Mouse (Mus musculus) heart, embryonic 11.5 days (tissue): ENCODE data around the gene Gnaq. TPM values are rescaled to one million over a fixed set of nuclear protein-coding genes. Genes with fewer than 3 reads are reported as not detected.

ENCODE experiments used
- ATAC-seq: fragments of 200-750 bp; cut with Nextera tagmentation; replicated peaks from 2 replicates; pipeline ENCODE4 v1.8.0; 2017; ENCODE audit warnings: moderate library complexity; ENCODE audit not compliant: insufficient number of reproducible peaks, low FRiP score, low TSS enrichment
- H3K27ac ChIP-seq: fragments of 300-500 bp; sonication (generic); 2 replicates; pipeline ENCODE4 v1.5.1; 2014; ENCODE audit warnings: mild to moderate bottlenecking, low read depth, low read length
- H3K27me3 ChIP-seq: fragments of 300-500 bp; sonication (generic); 2 replicates; pipeline ENCODE4 v1.6.1; 2014; ENCODE audit warnings: mild to moderate bottlenecking, low read length, mixed read lengths; ENCODE audit not compliant: control insufficient read depth, insufficient read depth
- H3K36me3 ChIP-seq: fragments of 300-500 bp; sonication (generic); 2 replicates; pipeline ENCODE4 v1.6.1; 2014; ENCODE audit warnings: mild to moderate bottlenecking, low read length, moderate library complexity, mixed read lengths; ENCODE audit not compliant: control insufficient read depth, insufficient read depth
- H3K4me1 ChIP-seq: fragments of 300-500 bp; sonication (generic); 2 replicates; pipeline ENCODE4 v1.6.1; 2014; ENCODE audit warnings: low read length; ENCODE audit not compliant: control insufficient read depth, insufficient read depth
- H3K4me2 ChIP-seq: fragments of 300-500 bp; sonication (generic); 2 replicates; pipeline ENCODE4 v1.6.1; 2014; ENCODE audit warnings: mild to moderate bottlenecking, moderate library complexity
- H3K4me3 ChIP-seq: fragments of 300-500 bp; sonication (generic); 2 replicates; pipeline ENCODE4 v1.5.1; 2014; ENCODE audit warnings: low read depth, low read length
- H3K9ac ChIP-seq: fragments of 300-500 bp; sonication (generic); 2 replicates; pipeline ENCODE4 v1.6.1; 2014; ENCODE audit warnings: mild to moderate bottlenecking, low read depth, low read length, moderate library complexity
- H3K9me3 ChIP-seq: fragments of 300-500 bp; sonication (generic); replicated peaks from 2 replicates; pipeline ENCODE4 v1.6.1; 2016; ENCODE audit warnings: low read length; ENCODE audit not compliant: control insufficient read depth
- WGBS: fragments of 180-500 bp; shearing (Covaris S2); extraction: QIAGEN DNeasy Blood & Tissue Kit; methylation state at CpG from one replicate; pipeline ENCODE4 v1.1.7; 2014; ENCODE audit not compliant: insufficient replicate concordance; 5-methylcytosine and 5-hydroxymethylcytosine counted together
- polyA plus RNA-seq: library from polyadenylated mRNA; unstranded; fragments of >200 nt; fragmentation: Nextera tagmentation; extraction: Ambion mirVana; gene quantifications from 2 replicates; pipeline ENCODE4 v1.2.1, GENCODE M21; 2014

The Gnaq gene
- polyA plus RNA-seq, 1 experiment from 2014 or later: 9.2 TPM

DNA sequence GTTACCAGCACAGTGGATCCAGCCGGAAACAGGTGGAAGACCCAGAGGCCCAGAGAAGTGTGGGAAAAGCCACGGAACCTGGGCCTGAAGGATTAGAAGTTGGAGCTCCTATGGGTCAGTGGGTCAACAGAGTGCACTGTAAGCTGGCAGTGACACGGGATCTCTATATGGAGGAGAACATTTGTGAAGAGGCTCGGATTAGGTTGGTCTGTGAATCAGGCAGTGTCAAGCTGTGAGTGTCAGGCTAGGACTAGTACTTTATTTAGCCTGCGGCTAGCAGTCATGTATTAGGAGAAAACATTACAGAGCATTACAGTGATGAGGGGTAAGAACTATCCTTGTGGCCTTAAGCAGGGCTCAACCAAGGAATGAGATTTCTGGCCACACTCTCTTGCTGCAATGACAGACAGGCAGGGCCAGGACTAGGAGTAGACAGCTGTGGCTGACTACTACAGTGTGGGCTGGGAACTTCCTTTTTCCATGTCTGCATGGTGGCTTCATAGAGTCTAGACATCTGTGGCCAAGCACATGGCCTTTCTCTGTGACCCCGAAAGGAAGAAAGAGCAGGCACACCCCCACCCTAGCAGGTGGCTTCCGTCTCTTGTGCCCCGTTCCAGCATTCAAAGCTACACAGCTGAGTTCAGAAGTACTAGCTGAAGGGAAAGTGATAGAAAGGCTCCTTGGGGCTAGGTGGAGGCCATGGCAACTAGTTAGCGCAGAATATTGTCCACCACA is 240.3 kb downstream of the Gnaq start:
- Histone ChIP-seq H3K4me2 (no peak overlapping the region), H3K4me1 (peaks cover 16% of the 10 kb centered on the region; the same call in 1 of the 2 replicates), H3K4me3 (no peak overlapping the region), H3K36me3 (no peaks in the 10 kb centered on the region), H3K27ac (no peak overlapping the region; the same call in 1 of the 2 replicates), H3K27me3 (no peaks in the 10 kb centered on the region), H3K9ac (no peak overlapping the region), H3K9me3 (no peaks in the 10 kb centered on the region)
- 75% methylated on average over 9 of the region's 9 CpGs for whole genome bisulfite sequencing
- ATAC-seq: no peak

DNA sequence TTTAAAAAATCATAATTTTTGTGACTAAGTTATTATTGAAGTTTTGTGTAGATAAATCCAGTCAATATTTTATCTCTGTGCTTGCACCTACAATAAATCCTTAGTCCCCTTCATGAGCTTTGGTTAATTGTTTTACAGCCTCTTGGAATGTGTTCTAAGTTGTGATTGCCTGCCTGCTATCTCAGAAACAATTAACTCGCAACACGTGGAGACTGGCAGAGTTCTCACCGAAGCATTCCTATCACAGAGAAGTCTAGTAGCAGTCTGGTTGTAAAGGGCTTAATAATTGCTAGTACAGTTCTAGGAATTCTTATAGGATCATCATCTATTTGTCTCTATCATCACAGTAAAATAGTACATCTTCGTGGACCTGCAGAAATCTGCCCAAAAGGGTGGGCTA is 243.2 kb downstream of the Gnaq start:
- 53% methylated on average over 4 of the region's 4 CpGs for WGBS
- no peak for ATAC-seq
- H3K27me3 ChIP-seq: no peaks in the 10 kb centered on the region
- no peak overlapping the region for H3K9ac ChIP-seq
- no peak overlapping the region for H3K27ac ChIP-seq
- H3K4me2 ChIP-seq: no peak overlapping the region
- H3K4me3 ChIP-seq: no peak overlapping the region
- H3K9me3 ChIP-seq: no peaks in the 10 kb centered on the region
- no peaks in the 10 kb centered on the region for H3K36me3 ChIP-seq
- H3K4me1 ChIP-seq: peaks cover 25% of the 10 kb centered on the region

DNA sequence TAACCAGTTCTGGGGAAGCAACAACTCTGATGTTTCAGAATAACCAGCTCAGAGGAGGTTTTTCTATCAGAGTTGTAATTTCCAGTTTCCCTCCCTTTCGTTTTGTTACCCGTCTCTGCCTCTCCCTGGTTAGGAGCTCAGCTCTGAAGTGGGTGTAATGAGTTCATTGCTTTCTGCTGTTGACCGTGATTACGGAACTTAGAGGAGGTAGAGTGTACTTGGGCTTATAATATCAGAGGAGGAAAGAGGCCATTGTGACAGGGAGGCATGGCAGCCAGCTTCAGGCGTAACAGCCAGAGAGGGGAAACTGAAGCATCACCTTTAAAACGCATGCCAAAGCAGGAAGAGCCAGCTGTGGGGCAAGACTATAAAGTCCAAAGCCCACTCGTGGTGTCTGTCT is 245.9 kb downstream of the Gnaq start:
- no peak overlapping the region for H3K9ac ChIP-seq
- 77% methylated on average over 7 of the region's 7 CpGs for WGBS
- ATAC-seq: no peak
- H3K9me3 ChIP-seq: no peaks in the 10 kb centered on the region
- no peaks in the 10 kb centered on the region for H3K36me3 ChIP-seq
- H3K27ac ChIP-seq: no peak overlapping the region
- no peak overlapping the region for H3K4me2 ChIP-seq
- no peak overlapping the region for H3K4me3 ChIP-seq
- H3K27me3 ChIP-seq: no peaks in the 10 kb centered on the region
- peaks cover 16% of the 10 kb centered on the region for H3K4me1 ChIP-seq

DNA sequence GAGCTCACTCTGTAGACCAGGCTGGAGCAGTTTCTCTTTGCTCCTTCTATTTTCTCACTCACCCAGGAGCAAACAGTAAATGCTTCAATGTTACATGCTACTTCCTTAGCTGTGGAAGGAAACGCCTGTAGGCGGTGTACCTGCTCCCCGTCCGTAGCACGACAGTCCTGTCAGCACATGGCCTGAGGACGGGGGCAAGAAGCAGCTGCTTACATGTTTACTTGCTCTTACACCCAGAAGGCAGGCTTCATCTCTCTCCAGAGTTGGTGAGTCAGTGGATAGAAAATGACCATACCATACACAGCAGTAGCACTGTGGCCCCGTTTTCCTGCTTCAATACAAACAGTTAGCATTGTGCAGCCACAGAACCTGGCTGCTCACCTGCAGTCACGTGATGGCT is 247.1 kb downstream of the Gnaq start:
- no peak for ATAC-seq
- Histone ChIP-seq H3K4me2 (no peak overlapping the region), H3K27ac (no peak overlapping the region), H3K9me3 (no peaks in the 10 kb centered on the region), H3K27me3 (no peaks in the 10 kb centered on the region), H3K4me3 (no peak overlapping the region), H3K9ac (no peak overlapping the region), H3K36me3 (no peaks in the 10 kb centered on the region; the same call in 1 of the 2 replicates), H3K4me1 (peaks cover 13% of the 10 kb centered on the region)
- WGBS: 56% methylated on average over 8 of the region's 8 CpGs

DNA sequence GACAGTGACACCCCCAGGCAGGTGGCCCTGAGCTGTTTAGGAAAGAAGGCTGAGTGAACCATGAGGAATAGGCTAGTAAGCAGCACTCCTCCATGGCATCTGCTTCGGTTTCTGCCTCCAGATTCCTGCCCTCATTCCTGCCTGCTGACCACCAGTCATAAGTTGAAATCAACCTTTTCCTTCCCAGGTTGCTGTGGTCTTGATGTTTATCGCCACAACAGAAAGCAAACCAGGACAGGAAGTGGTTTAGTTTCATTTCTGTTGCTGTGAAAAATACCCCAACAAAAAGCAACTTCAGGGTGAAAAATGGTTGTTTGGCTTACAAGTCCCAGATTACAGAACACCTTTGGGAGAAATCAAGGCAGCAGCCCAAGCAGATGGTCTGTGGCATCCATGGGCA is 249.8 kb downstream of the Gnaq start:
- H3K4me1 ChIP-seq: peaks cover 13% of the 10 kb centered on the region
- no peaks in the 10 kb centered on the region; the same call in 1 of the 2 replicates for H3K36me3 ChIP-seq
- no peak for ATAC-seq
- WGBS: 69% methylated on average over 2 of the region's 2 CpGs
- no peak overlapping the region for H3K9ac ChIP-seq
- no peaks in the 10 kb centered on the region for H3K9me3 ChIP-seq
- H3K4me3 ChIP-seq: no peak overlapping the region
- H3K27ac ChIP-seq: no peak overlapping the region
- H3K27me3 ChIP-seq: no peaks in the 10 kb centered on the region
- no peak overlapping the region for H3K4me2 ChIP-seq

DNA sequence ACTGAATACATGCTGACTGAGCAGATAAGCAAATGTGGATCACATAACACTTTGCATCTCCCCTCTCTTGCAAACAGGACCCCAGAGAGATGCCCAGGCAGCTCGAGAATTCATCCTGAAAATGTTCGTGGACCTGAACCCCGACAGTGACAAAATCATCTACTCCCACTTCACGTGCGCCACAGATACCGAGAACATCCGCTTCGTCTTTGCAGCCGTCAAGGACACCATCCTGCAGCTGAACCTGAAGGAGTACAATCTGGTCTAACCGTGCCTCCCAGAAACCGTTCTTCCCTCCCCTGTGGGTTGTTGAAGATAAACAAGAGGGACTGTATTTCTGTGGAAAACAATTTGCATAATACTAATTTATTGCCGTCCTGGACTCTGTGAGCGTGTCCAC is 250.5 kb downstream of the Gnaq start:
- Histone ChIP-seq H3K4me2 (no peak overlapping the region), H3K27me3 (no peaks in the 10 kb centered on the region), H3K4me1 (peaks cover 13% of the 10 kb centered on the region), H3K27ac (no peak overlapping the region), H3K36me3 (no peaks in the 10 kb centered on the region; the same call in 1 of the 2 replicates), H3K9ac (no peak overlapping the region), H3K9me3 (no peaks in the 10 kb centered on the region), H3K4me3 (no peak overlapping the region)
- no peak for ATAC-seq
- WGBS: 78% methylated on average over 13 of the region's 13 CpGs

DNA sequence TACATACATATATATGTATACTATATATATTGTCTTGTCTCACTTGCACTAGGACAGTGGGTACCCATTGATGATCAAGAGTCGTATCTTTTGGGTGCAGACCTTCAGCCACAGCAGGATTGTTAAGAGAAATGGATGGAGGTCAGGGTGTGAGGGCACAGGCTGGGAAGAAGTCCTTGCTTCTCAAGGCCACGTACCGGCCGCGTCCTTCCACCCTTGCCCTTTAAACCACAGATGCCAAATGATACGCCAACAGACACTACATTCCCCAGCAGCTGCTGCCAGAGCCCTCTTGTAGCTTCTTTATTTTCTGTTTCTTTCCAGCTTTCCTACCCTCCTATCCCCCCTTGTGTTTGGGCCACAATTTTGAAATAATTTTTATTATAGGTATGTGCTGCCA is 251.5 kb downstream of the Gnaq start:
- Histone ChIP-seq H3K9me3 (no peaks in the 10 kb centered on the region), H3K4me1 (peaks cover 8% of the 10 kb centered on the region), H3K27ac (no peak overlapping the region), H3K36me3 (no peaks in the 10 kb centered on the region; the same call in 1 of the 2 replicates), H3K9ac (no peak overlapping the region), H3K4me2 (no peak overlapping the region), H3K4me3 (no peak overlapping the region), H3K27me3 (no peaks in the 10 kb centered on the region)
- no peak for ATAC-seq
- WGBS: 87% methylated on average over 6 of the region's 6 CpGs

DNA sequence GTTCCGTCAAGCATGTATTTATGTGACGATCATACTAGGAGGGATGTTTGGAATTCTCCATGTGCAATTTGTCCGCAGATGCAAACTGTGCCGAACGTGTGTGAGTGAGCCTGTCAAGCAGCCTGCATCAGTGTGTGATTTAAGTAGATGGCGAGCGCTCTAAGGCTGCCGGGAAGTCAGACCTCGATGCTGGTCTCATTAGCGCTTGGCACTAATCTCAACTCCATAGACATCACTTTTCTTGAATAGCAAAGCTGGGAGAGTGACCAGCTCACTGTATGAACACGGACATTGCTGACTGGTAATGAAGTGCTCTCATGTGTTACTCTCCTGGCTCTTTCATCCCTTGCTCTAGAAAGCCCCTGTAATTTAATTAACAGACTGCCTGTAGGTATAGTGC is 252.3 kb downstream of the Gnaq start:
- H3K9me3 ChIP-seq: no peaks in the 10 kb centered on the region
- H3K9ac ChIP-seq: no peak overlapping the region
- 81% methylated on average over 11 of the region's 11 CpGs for WGBS
- no peak for ATAC-seq
- no peaks in the 10 kb centered on the region; the same call in 1 of the 2 replicates for H3K36me3 ChIP-seq
- H3K27me3 ChIP-seq: no peaks in the 10 kb centered on the region
- no peak overlapping the region for H3K4me2 ChIP-seq
- no peak overlapping the region for H3K4me3 ChIP-seq
- no peaks in the 10 kb centered on the region; the same call in 1 of the 2 replicates for H3K4me1 ChIP-seq
- no peak overlapping the region for H3K27ac ChIP-seq

DNA sequence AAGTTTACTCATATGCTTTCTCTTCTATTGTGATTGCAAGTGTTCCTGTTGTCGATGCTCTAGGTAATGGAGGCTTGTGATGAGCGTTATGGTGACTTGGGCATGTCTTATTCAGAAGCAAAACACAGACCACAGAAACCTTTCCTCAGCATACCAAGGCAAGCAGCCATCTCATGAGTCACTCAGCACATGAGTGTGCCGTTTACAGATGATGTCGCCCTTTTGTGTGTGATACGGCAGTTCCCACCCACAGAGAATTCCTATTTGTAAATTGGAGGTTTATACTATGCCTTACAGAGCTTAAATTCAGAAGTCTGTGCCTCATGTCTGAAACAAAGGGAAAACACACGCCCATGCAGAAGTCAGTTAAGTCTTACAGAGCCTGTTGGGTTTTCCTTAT is 253.9 kb downstream of the Gnaq start:
- no peak overlapping the region for H3K4me3 ChIP-seq
- H3K27me3 ChIP-seq: no peaks in the 10 kb centered on the region
- no peaks in the 10 kb centered on the region for H3K9me3 ChIP-seq
- no peak overlapping the region for H3K9ac ChIP-seq
- WGBS: 67% methylated on average over 6 of the region's 6 CpGs
- H3K27ac ChIP-seq: no peak overlapping the region
- H3K36me3 ChIP-seq: no peaks in the 10 kb centered on the region; the same call in 1 of the 2 replicates
- no peak for ATAC-seq
- H3K4me2 ChIP-seq: no peak overlapping the region
- H3K4me1 ChIP-seq: no peaks in the 10 kb centered on the region
